Mouse (Mus musculus) heart, embryonic 10.5 days (tissue): ENCODE measurements around the gene Armh1. TPM values are rescaled to one million over a fixed set of nuclear protein-coding genes. Genes with fewer than 3 reads are reported as not detected.

Experiments used
- DNase-seq: peaks from one replicate; pipeline ENCODE4 v3.0.0-alpha.2; 2017; ENCODE audit warnings: low spot score
- H3K27ac ChIP-seq: fragments of 300-500 bp; sonication (generic); 2 replicates; pipeline ENCODE4 v1.5.1; 2016; ENCODE audit warnings: mild to moderate bottlenecking
- H3K27me3 ChIP-seq: fragments of 300-500 bp; sonication (generic); 2 replicates; pipeline ENCODE4 v1.6.1; 2016; ENCODE audit warnings: mild to moderate bottlenecking; ENCODE audit not compliant: poor library complexity, insufficient read depth, severe bottlenecking
- H3K36me3 ChIP-seq: fragments of 300-500 bp; sonication (generic); 2 replicates; pipeline ENCODE4 v1.6.1; 2016; ENCODE audit warnings: mild to moderate bottlenecking, moderate library complexity
- H3K4me1 ChIP-seq: fragments of 300-500 bp; sonication (generic); 2 replicates; pipeline ENCODE4 v1.6.1; 2016; ENCODE audit warnings: mild to moderate bottlenecking
- H3K4me3 ChIP-seq: fragments of 300-500 bp; sonication (generic); 2 replicates; pipeline ENCODE4 v1.5.1; 2016; ENCODE audit warnings: mild to moderate bottlenecking, moderate library complexity
- H3K9me3 ChIP-seq: fragments of 300-500 bp; sonication (generic); 2 replicates; pipeline ENCODE4 v1.6.1; 2016; ENCODE audit warnings: mild to moderate bottlenecking, moderate library complexity
- WGBS: fragments of 180-500 bp; shearing (Covaris S2); methylation state at CpG from one replicate; pipeline ENCODE4 v1.1.7; 2016; 5-methylcytosine and 5-hydroxymethylcytosine counted together
- polyA plus RNA-seq: library from polyadenylated mRNA; unstranded; fragments of >200 nt; fragmentation: Nextera tagmentation; extraction: Ambion mirVana; gene quantifications from 2 replicates; pipeline ENCODE4 v1.2.1, GENCODE M21; 2016

The Armh1 gene
- polyA plus RNA-seq, 1 experiment from 2014 or later: 0.20 TPM

GRCm38 (mm10) chr4:117231208-117231607 is 20.7 kb downstream of the Armh1 start:
- WGBS: 85% methylated on average over 2 of the region's 2 CpGs
- no peaks in the 10 kb centered on the region for H3K9me3 ChIP-seq
- H3K27me3 ChIP-seq: peaks cover 21% of the 10 kb centered on the region; the same call in 1 of the 2 replicates

GRCm38 (mm10) chr4:117230331-117230730 is 21.6 kb downstream of the Armh1 start:
- 44% methylated on average over 10 of the region's 10 CpGs for WGBS
- H3K36me3 ChIP-seq: no peaks in the 10 kb centered on the region
- no peak overlapping the region for H3K27ac ChIP-seq
- no peak for DNase-seq
- H3K27me3 ChIP-seq: peaks cover 21% of the 10 kb centered on the region; the same call in 1 of the 2 replicates
- H3K9me3 ChIP-seq: no peaks in the 10 kb centered on the region
- H3K4me3 ChIP-seq: no peak overlapping the region
- H3K4me1 ChIP-seq: peaks cover 6% of the 10 kb centered on the region; the same call in 1 of the 2 replicates

More at GRCm38 (mm10) chr4:117231208-117231607, 20.7 kb downstream of the Armh1 start:
- Histone ChIP-seq H3K4me1 (peaks cover 6% of the 10 kb centered on the region; the same call in 1 of the 2 replicates), H3K36me3 (no peaks in the 10 kb centered on the region), H3K27ac (no peak overlapping the region), H3K4me3 (no peak overlapping the region)
- DNase-seq: no peak

GRCm38 (mm10) chr4:117229590-117229989 is 22.3 kb downstream of the Armh1 start:
- H3K4me1 ChIP-seq: peaks cover 6% of the 10 kb centered on the region; the same call in 1 of the 2 replicates
- DNase-seq: no peak
- no peaks in the 10 kb centered on the region for H3K9me3 ChIP-seq
- no peak overlapping the region for H3K27ac ChIP-seq
- WGBS: 49% methylated on average over 15 of the region's 15 CpGs
- H3K27me3 ChIP-seq: peaks cover 17% of the 10 kb centered on the region; the same call in 1 of the 2 replicates
- no peaks in the 10 kb centered on the region for H3K36me3 ChIP-seq
- H3K4me3 ChIP-seq: no peak overlapping the region

- Histone ChIP-seq H3K36me3 (no peaks in the 10 kb centered on the region), H3K4me3 (no peak overlapping the region), H3K27me3 (peaks cover 14% of the 10 kb centered on the region; the same call in 1 of the 2 replicates), H3K9me3 (no peaks in the 10 kb centered on the region), H3K27ac (no peak overlapping the region), H3K4me1 (peaks cover 11% of the 10 kb centered on the region; the same call in 1 of the 2 replicates)
- no peak for DNase-seq
These were observed 26.7 kb downstream of the Armh1 start for GRCm38 (mm10) chr4:117225250-117225649.

GRCm38 (mm10) chr4:117224122-117224521 is 27.8 kb downstream of the Armh1 start:
- Histone ChIP-seq H3K9me3 (no peaks in the 10 kb centered on the region), H3K4me3 (no peak overlapping the region), H3K27me3 (peaks cover 12% of the 10 kb centered on the region; the same call in 1 of the 2 replicates), H3K4me1 (peaks cover 6% of the 10 kb centered on the region; the same call in 1 of the 2 replicates), H3K36me3 (no peaks in the 10 kb centered on the region), H3K27ac (0 out of 2 replicates have a peak overlapping the region, but pooled peaks have one; percentile 23)
- DNase-seq: no peak
- 68% methylated on average over 8 of the region's 8 CpGs for WGBS

GRCm38 (mm10) chr4:117223001-117223400 is 28.9 kb downstream of the Armh1 start:
- Histone ChIP-seq H3K36me3 (no peaks in the 10 kb centered on the region), H3K4me1 (peaks cover 5% of the 10 kb centered on the region; the same call in 1 of the 2 replicates), H3K4me3 (no peak overlapping the region), H3K27ac (no peak overlapping the region), H3K27me3 (peaks cover 1% of the 10 kb centered on the region; the same call in 1 of the 2 replicates), H3K9me3 (no peaks in the 10 kb centered on the region)
- no peak for DNase-seq
- 69% methylated on average over 5 of the region's 5 CpGs for WGBS

- no peak overlapping the region for H3K27ac ChIP-seq
These were observed 30.1 kb downstream of the Armh1 start for GRCm38 (mm10) chr4:117221836-117222235.

GRCm38 (mm10) chr4:117220741-117221515 is 31.0 kb downstream of the Armh1 start:
- Histone ChIP-seq H3K36me3 (no peaks in the 10 kb centered on the region), H3K27me3 (no peaks in the 10 kb centered on the region), H3K27ac (no peak overlapping the region), H3K9me3 (no peaks in the 10 kb centered on the region), H3K4me3 (no peak overlapping the region), H3K4me1 (peaks cover 5% of the 10 kb centered on the region; the same call in 1 of the 2 replicates)
- DNase-seq: no peak
- WGBS: 76% methylated on average over 9 of the region's 9 CpGs

More at GRCm38 (mm10) chr4:117221836-117222235, 30.1 kb downstream of the Armh1 start:
- Histone ChIP-seq H3K9me3 (no peaks in the 10 kb centered on the region), H3K4me3 (no peak overlapping the region), H3K36me3 (no peaks in the 10 kb centered on the region), H3K27me3 (no peaks in the 10 kb centered on the region), H3K4me1 (peaks cover 5% of the 10 kb centered on the region; the same call in 1 of the 2 replicates)
- no peak for DNase-seq
- WGBS: 80% methylated on average over 9 of the region's 9 CpGs

- no peaks in the 10 kb centered on the region for H3K9me3 ChIP-seq
- no peak overlapping the region for H3K27ac ChIP-seq
- no peak overlapping the region for H3K4me3 ChIP-seq
- peak; percentile 79 for DNase-seq
- 0 out of 2 replicates have a peak, but pooled peaks cover 2% of the 10 kb centered on the region for H3K4me1 ChIP-seq
- no peaks in the 10 kb centered on the region for H3K36me3 ChIP-seq
- 0 out of 2 replicates have a peak, but pooled peaks cover 7% of the 10 kb centered on the region for H3K27me3 ChIP-seq
- 30% methylated on average over 10 of the region's 10 CpGs for WGBS
These were observed 33.3 kb downstream of the Armh1 start for GRCm38 (mm10) chr4:117218517-117219219.

GRCm38 (mm10) chr4:117217029-117217428 is 34.9 kb downstream of the Armh1 start:
- H3K36me3 ChIP-seq: no peaks in the 10 kb centered on the region
- 0 out of 2 replicates have a peak, but pooled peaks cover 7% of the 10 kb centered on the region for H3K27me3 ChIP-seq
- no peak overlapping the region for H3K27ac ChIP-seq
- H3K4me3 ChIP-seq: no peak overlapping the region
- DNase-seq: no peak
- no peaks in the 10 kb centered on the region for H3K9me3 ChIP-seq
- 70% methylated on average over 5 of the region's 5 CpGs for WGBS
- H3K4me1 ChIP-seq: 0 out of 2 replicates have a peak, but pooled peaks cover 8% of the 10 kb centered on the region

- no peak for DNase-seq
- H3K27me3 ChIP-seq: 0 out of 2 replicates have a peak, but pooled peaks cover 7% of the 10 kb centered on the region
- H3K9me3 ChIP-seq: no peaks in the 10 kb centered on the region
- WGBS: 82% methylated on average over 6 of the region's 6 CpGs
- H3K4me1 ChIP-seq: 0 out of 2 replicates have a peak, but pooled peaks cover 8% of the 10 kb centered on the region
- H3K36me3 ChIP-seq: no peaks in the 10 kb centered on the region
- H3K4me3 ChIP-seq: no peak overlapping the region
- peak overlapping the region; percentile 22; the same call in 1 of the 2 replicates for H3K27ac ChIP-seq
These were observed 37.7 kb downstream of the Armh1 start for GRCm38 (mm10) chr4:117214250-117214649.

GRCm38 (mm10) chr4:117210147-117211074 is 41.5 kb downstream of the Armh1 start:
- Histone ChIP-seq H3K36me3 (no peaks in the 10 kb centered on the region), H3K27ac (peak overlapping the region; percentile 80), H3K4me1 (0 out of 2 replicates have a peak, but pooled peaks cover 8% of the 10 kb centered on the region), H3K27me3 (0 out of 2 replicates have a peak, but pooled peaks cover 7% of the 10 kb centered on the region), H3K9me3 (no peaks in the 10 kb centered on the region), H3K4me3 (no peak overlapping the region)
- WGBS: 3% methylated on average over 20 of the region's 20 CpGs
- peak; percentile 86 for DNase-seq
